Mouse (Mus musculus) megakaryocyte, adult 5-6 weeks (primary cell): ENCODE results near the gene N4bp3. TPM values are rescaled to one million over a fixed set of nuclear protein-coding genes. Genes with fewer than 3 reads are reported as not detected.
"Not testable (repeated sequence)": the region's sequence is repeated elsewhere in the genome, so short reads cannot be mapped to it uniquely, and the experiment has no call there.

Experiments used
- ATAC-seq: 2 replicates; pipeline ENCODE4 v1.8.0; 2016; ENCODE audit warnings: mild to moderate bottlenecking, inconsistent platforms; ENCODE audit not compliant: poor library complexity, severe bottlenecking
- total RNA-seq, 2 experiments: library from RNA; stranded (forward) in 1 of 2; stranded (reverse) in 1 of 2; fragments of 153-499, 151-499 nt in 1 of 2; fragments of 221-1000, 200-1000 nt in 1 of 2; gene quantifications; 2 replicates each; pipeline versions ENCODE4 v1.2.3 to v1.2.4; 2015 to 2017

The N4bp3 gene
- total RNA-seq (2015): 0.80 and 1.3 TPM in 2 replicates
- total RNA-seq (2017): 0.45 and 2.9 TPM in 2 replicates

GRCm38 (mm10) chr11:51650691-51651515 lies at the start of gene N4bp3, which contains the start of gene D930048N14Rik:
TSS of gene N4bp3 (minus strand) at chr11:51650842.
TSS of gene D930048N14Rik (plus strand) at chr11:51650954.
- peak; percentile 80 for ATAC-seq

- no peak for ATAC-seq
These were observed 44.3 kb upstream of the N4bp3 start for GRCm38 (mm10) chr11:51694984-51695383.

- not testable (repeated sequence) for ATAC-seq
These were observed 40.0 kb upstream of the N4bp3 start for GRCm38 (mm10) chr11:51690597-51690996.

- no peak for ATAC-seq
These were observed 38.7 kb upstream of the N4bp3 start for GRCm38 (mm10) chr11:51689343-51689742.

GRCm38 (mm10) chr11:51688330-51689328 lies 38.0 kb upstream of the N4bp3 start, which contains the start of gene 0610009B22Rik:
TSS of gene 0610009B22Rik (minus strand) at chr11:51688874.
- ATAC-seq: peak; percentile 96

- no peak for ATAC-seq
These were observed 31.3 kb upstream of the N4bp3 start for GRCm38 (mm10) chr11:51681976-51682374.

- ATAC-seq: peak; percentile 84
These were observed 30.8 kb upstream of the N4bp3 start for GRCm38 (mm10) chr11:51681324-51681975.

GRCm38 (mm10) chr11:51679466-51679865 lies 28.8 kb upstream of the N4bp3 start:
- ATAC-seq: no peak

- ATAC-seq: peak; percentile 74
These were observed 27.2 kb upstream of the N4bp3 start for GRCm38 (mm10) chr11:51677737-51678418.

GRCm38 (mm10) chr11:51675386-51675785 lies 24.7 kb upstream of the N4bp3 start:
- no peak for ATAC-seq

GRCm38 (mm10) chr11:51673291-51673690 lies 22.6 kb upstream of the N4bp3 start:
- no peak for ATAC-seq

- ATAC-seq: no peak
These were observed 20.7 kb upstream of the N4bp3 start for GRCm38 (mm10) chr11:51671376-51671775.

GRCm38 (mm10) chr11:51670846-51671245 lies 20.2 kb upstream of the N4bp3 start:
- no peak for ATAC-seq

GRCm38 (mm10) chr11:51664747-51665146 lies 14.1 kb upstream of the N4bp3 start:
- not testable (repeated sequence) for ATAC-seq

GRCm38 (mm10) chr11:51662632-51663031 lies 12.0 kb upstream of the N4bp3 start:
- no peak for ATAC-seq

GRCm38 (mm10) chr11:51661867-51662365 lies 11.3 kb upstream of the N4bp3 start:
- no peak for ATAC-seq

- ATAC-seq: peak; percentile 43; the same call in 1 of the 2 replicates
These were observed 8.1 kb upstream of the N4bp3 start for GRCm38 (mm10) chr11:51658705-51659104.

GRCm38 (mm10) chr11:51658291-51658690 lies 7.6 kb upstream of the N4bp3 start:
- no peak for ATAC-seq

- ATAC-seq: no peak
These were observed 6.3 kb upstream of the N4bp3 start for GRCm38 (mm10) chr11:51656798-51657521.
